Mouse (Mus musculus) neural tube, embryonic 11.5 days (tissue): Measurements from ENCODE around the gene Snx18. TPM values are rescaled to one million over a fixed set of nuclear protein-coding genes. Genes with fewer than 3 reads are reported as not detected.

Source experiments
- ATAC-seq: fragments of 200-750 bp; cut with Nextera tagmentation; 2 replicates; pipeline ENCODE4 v1.8.0; 2017; ENCODE audit warnings: moderate number of reproducible peaks, mild to moderate bottlenecking, moderate TSS enrichment, moderate library complexity; ENCODE audit not compliant: insufficient read depth, low FRiP score, low TSS enrichment
- DNase-seq: peaks from one replicate; pipeline ENCODE4 v3.0.0-alpha.2; 2015; ENCODE audit warnings: low spot score
- H3K27ac ChIP-seq: fragments of 300-500 bp; sonication (generic); 2 replicates; pipeline ENCODE4 v1.5.1; 2014; ENCODE audit warnings: low read depth, mild to moderate bottlenecking, low read length
- H3K27me3 ChIP-seq: fragments of 300-500 bp; sonication (generic); 2 replicates; pipeline ENCODE4 v1.6.1; 2014; ENCODE audit warnings: mild to moderate bottlenecking, low read length, mixed read lengths; ENCODE audit not compliant: control insufficient read depth, insufficient read depth
- H3K36me3 ChIP-seq: fragments of 300-500 bp; sonication (generic); 2 replicates; pipeline ENCODE4 v1.6.1; 2014; ENCODE audit warnings: mild to moderate bottlenecking, low read length, moderate library complexity, mixed read lengths; ENCODE audit not compliant: control insufficient read depth, insufficient read depth
- H3K4me1 ChIP-seq: fragments of 300-500 bp; sonication (generic); 2 replicates; pipeline ENCODE4 v1.6.1; 2014; ENCODE audit warnings: low read length, mixed read lengths; ENCODE audit not compliant: control insufficient read depth, insufficient read depth
- H3K4me2 ChIP-seq: fragments of 300-500 bp; sonication (generic); 2 replicates; pipeline ENCODE4 v1.6.1; 2014; ENCODE audit warnings: low read depth, mild to moderate bottlenecking, moderate library complexity
- H3K4me3 ChIP-seq: fragments of 300-500 bp; sonication (generic); 2 replicates; pipeline ENCODE4 v1.5.1; 2014; ENCODE audit warnings: low read depth, low read length
- H3K9ac ChIP-seq: fragments of 300-500 bp; sonication (generic); 2 replicates; pipeline ENCODE4 v1.6.1; 2014; ENCODE audit warnings: mild to moderate bottlenecking, low read length
- H3K9me3 ChIP-seq: fragments of 300-500 bp; sonication (generic); 2 replicates; pipeline ENCODE4 v1.6.1; 2016; ENCODE audit warnings: low read length; ENCODE audit not compliant: control insufficient read depth
- WGBS: fragments of 180-500 bp; shearing (Covaris S2); extraction: QIAGEN DNeasy Blood & Tissue Kit; methylation state at CpG from one replicate; pipeline ENCODE4 v1.1.7; 2014; 5-methylcytosine and 5-hydroxymethylcytosine counted together
- polyA plus RNA-seq: library from polyadenylated mRNA; unstranded; fragments of >200 nt; fragmentation: Nextera tagmentation; extraction: Ambion mirVana; gene quantifications from 2 replicates; pipeline ENCODE4 v1.2.1, GENCODE M21; 2014

Gene Snx18
- polyA plus RNA-seq, 1 experiment from 2014 or later = 33.7 TPM

DNA sequence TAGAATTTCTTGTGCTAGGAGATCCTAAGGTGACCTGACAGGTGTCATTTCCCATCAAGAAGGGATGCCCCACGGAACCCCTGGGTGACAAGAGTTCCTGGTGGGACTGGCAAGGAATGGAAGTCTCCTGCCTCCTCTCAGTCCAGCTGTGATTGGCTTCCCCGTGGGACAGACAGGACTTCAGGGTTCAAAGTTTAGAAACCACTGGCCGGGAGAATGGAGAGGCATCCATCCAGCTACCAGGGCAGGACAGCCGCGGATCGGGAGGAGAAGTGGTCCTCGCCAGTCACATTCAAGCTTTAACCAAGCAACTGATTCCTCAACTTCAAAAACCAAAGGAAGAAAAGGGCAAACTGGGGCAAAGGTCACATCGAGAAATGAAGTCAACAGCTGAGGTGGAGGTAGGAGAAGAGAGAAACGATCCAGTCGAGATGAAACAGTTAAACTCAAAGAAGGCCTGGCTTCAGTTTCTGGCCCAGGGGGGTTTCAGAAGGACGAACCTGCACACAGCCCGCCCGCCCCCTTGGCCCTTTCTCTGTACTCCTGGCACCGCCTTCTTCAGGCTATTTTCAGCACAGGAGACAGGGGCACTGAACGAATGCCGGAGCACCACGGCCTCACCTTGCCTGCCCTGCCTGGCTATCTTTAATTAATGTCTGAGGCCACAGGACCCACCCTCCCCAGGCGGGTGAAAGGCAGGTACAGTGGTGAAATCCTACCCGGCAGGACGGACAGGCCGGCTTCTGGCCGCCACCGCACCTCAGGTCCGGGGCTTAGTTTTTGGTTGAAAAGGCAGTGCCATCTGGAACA is 6.0 kb downstream of the Snx18 start:
- H3K36me3 ChIP-seq = 0 out of 2 replicates have a peak, but pooled peaks cover 2% of the 10 kb centered on the region
- H3K4me2 ChIP-seq = no peak overlapping the region
- H3K9me3 ChIP-seq = no peaks in the 10 kb centered on the region
- H3K9ac ChIP-seq = no peak overlapping the region
- 77% methylated on average over 24 of the region's 24 CpGs for WGBS
- H3K27ac ChIP-seq = no peak overlapping the region
- H3K27me3 ChIP-seq = no peaks in the 10 kb centered on the region
- peaks cover 52% of the 10 kb centered on the region for H3K4me1 ChIP-seq
- ATAC-seq (no peak), DNase-seq (no peak)
- H3K4me3 ChIP-seq = no peak overlapping the region

DNA sequence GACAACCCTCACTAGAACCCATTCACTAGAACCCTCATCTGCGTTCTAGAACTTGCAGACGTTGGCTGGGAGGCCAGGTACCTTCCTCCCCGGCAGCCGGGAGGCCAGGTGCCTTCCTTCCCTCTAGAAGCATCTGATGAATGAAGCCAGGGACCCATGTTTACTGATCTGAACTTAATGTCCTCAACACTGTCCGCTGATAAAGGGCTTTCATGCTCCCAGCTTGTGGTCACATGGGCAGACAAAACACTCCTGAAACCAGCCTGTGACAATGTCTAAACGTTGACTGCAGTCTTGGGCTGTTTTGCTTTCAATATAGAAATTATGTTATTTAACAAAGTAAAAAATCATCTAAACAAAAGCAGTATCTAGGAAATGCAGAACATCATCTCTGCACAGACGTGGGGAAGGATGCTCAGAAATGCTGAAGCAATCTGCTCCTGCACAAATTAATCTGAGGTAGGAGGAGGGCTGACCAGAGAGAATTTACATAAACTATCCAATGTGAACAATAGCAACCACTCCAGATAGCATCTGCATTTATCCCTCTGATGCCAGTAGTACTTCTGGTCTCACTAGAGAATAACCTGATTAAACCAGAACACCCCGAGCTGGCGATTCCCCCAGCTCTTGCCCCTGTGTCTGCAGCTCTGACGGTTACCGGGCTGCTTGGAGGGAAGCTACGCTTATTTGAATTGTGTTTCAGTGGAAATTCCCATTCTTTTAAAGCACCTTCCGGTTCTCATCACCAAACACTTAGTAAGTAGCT is 7.4 kb downstream of the Snx18 start:
- DNase-seq (no peak), ATAC-seq (no peak)
- Histone ChIP-seq H3K27me3 (no peaks in the 10 kb centered on the region), H3K4me2 (no peak overlapping the region), H3K36me3 (peaks cover 2% of the 10 kb centered on the region; the same call in 1 of the 2 replicates), H3K9me3 (no peaks in the 10 kb centered on the region), H3K4me3 (no peak overlapping the region), H3K27ac (no peak overlapping the region), H3K9ac (no peak overlapping the region), H3K4me1 (peaks cover 38% of the 10 kb centered on the region)
- WGBS = 80% methylated on average over 13 of the region's 13 CpGs

DNA sequence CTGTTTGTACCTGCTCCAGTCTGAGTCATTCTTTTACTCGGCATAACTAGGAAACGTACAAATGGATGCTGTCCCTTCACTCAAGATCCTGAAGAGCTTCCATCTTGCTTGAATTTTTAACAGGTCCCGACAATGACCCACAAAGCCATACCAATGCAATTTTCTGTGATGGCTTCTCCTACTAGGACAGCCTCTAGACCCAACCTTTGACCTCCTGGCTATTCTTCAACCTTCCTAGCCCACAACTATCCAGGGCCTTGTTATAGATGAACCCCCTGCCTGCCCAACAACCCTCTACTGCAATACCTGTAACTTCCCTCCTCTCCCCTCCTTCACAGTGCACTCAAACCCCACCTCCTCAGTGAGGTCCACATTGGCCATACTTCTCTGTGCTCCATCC is 8.9 kb downstream of the Snx18 start:
- ATAC-seq (no peak), DNase-seq (no peak)
- peaks cover 2% of the 10 kb centered on the region; the same call in 1 of the 2 replicates for H3K36me3 ChIP-seq
- no peak overlapping the region for H3K4me3 ChIP-seq
- no peaks in the 10 kb centered on the region for H3K27me3 ChIP-seq
- H3K4me2 ChIP-seq = no peak overlapping the region
- H3K27ac ChIP-seq = no peak overlapping the region
- 86% methylated on average over 3 of the region's 3 CpGs for WGBS
- H3K4me1 ChIP-seq = peaks cover 25% of the 10 kb centered on the region
- H3K9me3 ChIP-seq = no peaks in the 10 kb centered on the region
- H3K9ac ChIP-seq = no peak overlapping the region

DNA sequence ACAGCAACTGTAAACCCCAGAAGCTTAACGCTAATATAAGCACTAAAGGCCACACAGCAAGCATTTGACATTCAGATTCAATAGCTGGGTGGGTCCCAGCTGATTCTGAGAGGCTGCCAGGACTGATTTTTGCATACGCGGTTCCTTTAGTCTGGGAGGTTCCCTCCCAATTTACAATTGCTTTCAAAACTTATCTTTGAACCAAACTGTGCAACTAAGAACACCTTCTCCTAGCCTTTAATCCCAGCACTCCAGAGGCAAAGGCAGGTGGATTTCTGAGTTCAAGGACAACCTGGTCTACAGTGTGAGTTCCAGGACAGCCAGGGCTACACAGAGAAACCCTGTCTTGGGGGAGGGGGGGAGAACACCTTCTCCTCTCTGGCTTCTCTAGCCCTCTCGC is 10.5 kb downstream of the Snx18 start:
- Histone ChIP-seq H3K4me3 (no peak overlapping the region), H3K4me1 (peaks cover 10% of the 10 kb centered on the region), H3K9me3 (no peaks in the 10 kb centered on the region), H3K27ac (no peak overlapping the region), H3K36me3 (peaks cover 2% of the 10 kb centered on the region; the same call in 1 of the 2 replicates), H3K27me3 (no peaks in the 10 kb centered on the region), H3K9ac (no peak overlapping the region), H3K4me2 (no peak overlapping the region)
- DNase-seq (no peak), ATAC-seq (no peak)
- WGBS = 86% methylated on average over 4 of the region's 4 CpGs

DNA sequence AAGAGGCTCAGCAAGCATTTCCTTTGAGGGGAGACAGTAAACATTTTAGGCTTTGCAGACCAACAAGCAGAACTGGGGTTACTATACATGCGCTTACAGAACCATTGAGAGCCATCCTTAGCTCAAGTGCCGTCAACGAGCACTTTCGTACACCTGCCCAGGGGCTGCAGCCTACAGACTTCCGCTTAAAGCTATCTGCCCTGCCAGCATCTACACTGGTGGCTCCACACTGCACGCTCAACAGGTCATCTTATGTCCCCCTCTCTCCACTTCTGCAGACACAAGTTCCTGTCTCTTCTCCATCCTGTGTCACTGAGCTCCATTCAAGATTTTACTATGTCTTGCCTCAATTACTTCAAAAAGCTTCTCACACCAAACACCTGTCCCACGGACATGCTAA is 11.0 kb downstream of the Snx18 start:
- Histone ChIP-seq H3K36me3 (peaks cover 2% of the 10 kb centered on the region; the same call in 1 of the 2 replicates), H3K4me3 (no peak overlapping the region), H3K4me2 (no peak overlapping the region), H3K27me3 (no peaks in the 10 kb centered on the region), H3K9ac (no peak overlapping the region), H3K27ac (no peak overlapping the region), H3K9me3 (no peaks in the 10 kb centered on the region), H3K4me1 (peaks cover 6% of the 10 kb centered on the region)
- ATAC-seq = no peak
- no peak for DNase-seq
- 96% methylated on average over 7 of the region's 7 CpGs for WGBS

DNA sequence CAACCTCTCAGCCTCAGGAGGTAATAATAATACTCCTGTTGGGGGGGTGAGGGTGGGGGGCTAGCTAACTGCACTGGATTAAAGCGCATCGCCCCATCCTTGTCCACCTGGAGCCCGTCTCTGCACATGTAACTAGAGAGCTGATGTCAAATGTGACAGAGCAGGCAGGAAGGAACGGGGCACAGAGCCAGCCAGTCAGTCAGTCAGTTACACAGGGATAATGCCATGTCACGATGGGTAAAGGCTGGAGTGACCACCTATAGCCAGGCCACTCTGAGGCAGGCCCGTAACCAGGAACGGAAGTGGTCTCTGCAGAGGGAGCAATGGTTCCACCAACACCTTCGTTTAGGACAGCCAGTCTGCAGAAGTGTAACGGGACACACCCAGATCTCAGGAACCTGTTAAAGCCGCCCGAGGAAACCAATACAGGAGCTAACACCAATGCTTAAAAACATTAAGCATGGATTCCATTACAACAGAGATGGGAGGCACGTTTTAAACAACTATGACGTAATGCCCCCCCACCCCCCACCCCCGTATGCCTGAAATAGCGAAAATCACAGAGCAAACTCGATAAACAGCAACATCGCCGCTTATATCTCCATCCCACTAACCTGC is 11.5 kb downstream of the Snx18 start:
- Histone ChIP-seq H3K27me3 (no peaks in the 10 kb centered on the region), H3K9me3 (no peaks in the 10 kb centered on the region), H3K36me3 (peaks cover 2% of the 10 kb centered on the region; the same call in 1 of the 2 replicates), H3K4me2 (no peak overlapping the region), H3K27ac (no peak overlapping the region), H3K9ac (no peak overlapping the region), H3K4me1 (peaks cover 6% of the 10 kb centered on the region; the same call in 1 of the 2 replicates), H3K4me3 (no peak overlapping the region)
- ATAC-seq (no peak), DNase-seq (no peak)
- 93% methylated on average over 18 of the region's 18 CpGs for WGBS

DNA sequence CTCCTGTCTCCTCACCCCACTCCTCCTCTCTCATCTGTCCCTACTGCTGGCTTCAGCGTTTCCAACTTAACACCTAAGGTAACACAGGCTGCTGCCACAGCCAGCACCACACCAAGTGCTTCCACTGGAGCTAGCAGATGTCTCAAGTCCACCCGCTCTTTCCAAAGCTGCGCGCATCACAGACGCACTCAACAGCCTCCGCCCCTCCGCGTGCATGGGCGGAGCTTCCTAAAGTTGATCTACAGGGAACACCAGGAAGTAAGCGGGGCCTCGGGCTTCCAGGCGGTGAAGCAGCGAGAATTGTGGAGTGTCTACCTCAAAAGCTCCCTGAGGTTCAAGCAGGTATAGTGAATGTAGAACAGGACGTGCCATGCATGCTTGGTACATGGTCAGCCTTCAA is 12.2 kb downstream of the Snx18 start:
- H3K4me1 ChIP-seq = peaks cover 3% of the 10 kb centered on the region; the same call in 1 of the 2 replicates
- no peak overlapping the region for H3K4me3 ChIP-seq
- no peaks in the 10 kb centered on the region for H3K27me3 ChIP-seq
- H3K36me3 ChIP-seq = peaks cover 2% of the 10 kb centered on the region; the same call in 1 of the 2 replicates
- no peak overlapping the region for H3K4me2 ChIP-seq
- ATAC-seq (no peak), DNase-seq (no peak)
- H3K9me3 ChIP-seq = no peaks in the 10 kb centered on the region
- no peak overlapping the region for H3K27ac ChIP-seq
- WGBS = 88% methylated on average over 14 of the region's 14 CpGs
- no peak overlapping the region for H3K9ac ChIP-seq

DNA sequence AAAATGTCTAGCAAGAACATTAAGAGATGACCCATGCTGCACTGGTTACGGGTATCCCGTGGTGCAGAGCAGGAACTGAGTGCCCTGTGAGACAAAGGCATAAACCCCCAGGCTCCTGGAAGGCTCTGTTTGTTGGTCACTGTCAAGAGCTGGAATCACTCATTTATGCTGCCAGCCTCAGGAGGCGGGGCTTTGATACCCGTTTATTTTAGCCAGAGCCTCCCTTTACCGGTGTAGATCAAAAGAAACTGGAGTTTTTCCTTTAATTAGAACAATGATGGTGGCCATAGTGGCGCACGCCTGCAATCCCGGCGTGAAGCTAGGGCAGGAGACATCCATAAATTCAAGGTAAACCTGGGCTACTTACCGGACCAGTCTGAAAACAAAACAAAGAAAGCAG is 12.7 kb downstream of the Snx18 start:
- H3K9ac ChIP-seq = no peak overlapping the region
- 93% methylated on average over 10 of the region's 10 CpGs for WGBS
- H3K4me2 ChIP-seq = no peak overlapping the region
- peaks cover 2% of the 10 kb centered on the region; the same call in 1 of the 2 replicates for H3K36me3 ChIP-seq
- no peaks in the 10 kb centered on the region for H3K9me3 ChIP-seq
- DNase-seq = no peak
- no peak overlapping the region for H3K4me3 ChIP-seq
- H3K27me3 ChIP-seq = no peaks in the 10 kb centered on the region
- 0 out of 2 replicates have a peak, but pooled peaks cover 2% of the 10 kb centered on the region for H3K4me1 ChIP-seq
- ATAC-seq = no peak
- H3K27ac ChIP-seq = no peak overlapping the region
